Mouse (Mus musculus): ENCODE results near the gene Cables2.
A peak's percentile ranks its signal among the peaks of the same experiment; 100 is the strongest.
"Not testable (repeated sequence)": the region's sequence is repeated elsewhere in the genome, so short reads cannot be mapped to it uniquely, and the experiment has no call there.

The Cables2 gene

DNA sequence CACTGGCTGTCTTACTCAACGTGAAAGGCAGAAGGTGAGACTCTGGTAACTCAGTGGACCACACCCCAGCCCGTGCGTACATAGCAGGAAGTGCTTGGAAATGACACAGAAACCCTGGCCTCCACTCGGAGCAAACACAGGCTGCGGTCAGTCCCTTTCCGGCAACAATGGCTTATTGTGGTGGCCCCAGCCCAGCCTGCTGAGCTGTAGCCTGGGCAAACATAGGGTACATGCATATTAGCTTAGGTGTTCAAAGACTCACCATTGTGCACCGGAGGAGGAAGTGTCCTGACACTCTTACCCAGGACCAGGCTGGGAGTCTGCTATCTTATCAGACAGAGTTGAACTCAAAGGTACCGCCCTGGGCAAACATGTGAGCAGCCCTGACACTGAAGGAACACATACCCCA, 3.6 kb upstream of the Cables2 start:
- DNase-seq: no peak

DNA sequence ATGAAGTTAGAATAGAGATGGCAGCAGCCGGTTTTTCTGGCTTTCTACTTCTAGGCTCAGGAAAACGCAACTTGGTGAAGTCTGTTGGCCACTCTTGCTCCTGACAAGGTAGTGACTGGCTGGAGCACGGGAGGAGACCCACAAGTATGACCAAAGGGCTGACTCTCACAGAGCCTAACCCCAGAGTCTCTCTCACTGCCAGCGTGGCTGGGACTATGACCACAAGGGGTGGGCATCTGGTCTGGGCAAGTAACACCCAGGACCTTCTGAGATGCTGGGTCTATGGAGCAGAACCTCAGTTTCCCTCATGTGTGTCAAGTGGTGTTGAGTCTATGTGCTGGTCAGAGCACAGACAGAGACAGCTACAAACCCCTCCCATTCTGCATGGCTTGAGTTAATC, 3.1 kb upstream of the Cables2 start:
- DNase-seq: no peak

DNA sequence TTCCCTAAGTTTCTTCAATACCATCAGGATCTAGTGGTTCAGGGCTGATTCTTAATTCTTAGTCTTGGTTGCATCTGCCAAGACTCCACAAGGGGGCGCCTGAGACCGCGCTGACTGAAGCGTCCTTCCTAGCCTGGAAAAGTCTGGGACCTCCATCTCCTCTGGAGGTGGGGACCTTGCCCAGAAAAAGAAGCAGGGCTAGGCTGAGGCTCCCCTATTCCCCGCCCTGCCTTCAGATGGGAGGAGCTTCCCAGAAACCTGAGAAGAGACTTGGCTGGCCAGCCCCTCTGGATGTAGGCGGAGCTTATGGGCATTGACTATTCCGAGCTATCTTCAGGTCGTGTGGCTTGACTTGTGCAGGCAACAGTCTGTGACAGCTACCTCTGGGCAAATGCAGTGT, 2.5 kb upstream of the Cables2 start:
- DNase-seq: peak; percentile 91

DNA sequence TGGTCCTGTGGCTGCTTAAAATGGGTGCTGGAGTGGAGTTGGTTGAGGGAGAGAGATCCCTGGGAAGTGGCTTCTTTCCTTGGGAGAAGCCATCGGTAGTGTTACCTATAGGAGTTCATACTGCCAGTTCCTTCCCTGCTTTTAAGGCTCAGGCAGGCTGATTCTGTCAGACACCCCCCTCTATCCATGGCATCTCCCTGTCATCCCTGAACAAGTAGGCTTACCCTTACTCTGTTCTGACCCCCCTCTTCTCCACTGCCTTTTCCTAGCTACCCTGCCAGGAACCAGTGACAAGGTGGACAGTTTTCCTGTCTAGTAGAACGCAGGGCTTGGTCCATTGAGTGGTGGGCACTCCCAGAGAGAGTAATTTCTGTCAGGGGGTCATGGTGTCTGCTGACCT, 1.2 kb upstream of the Cables2 start:
- DNase-seq: no peak

DNA sequence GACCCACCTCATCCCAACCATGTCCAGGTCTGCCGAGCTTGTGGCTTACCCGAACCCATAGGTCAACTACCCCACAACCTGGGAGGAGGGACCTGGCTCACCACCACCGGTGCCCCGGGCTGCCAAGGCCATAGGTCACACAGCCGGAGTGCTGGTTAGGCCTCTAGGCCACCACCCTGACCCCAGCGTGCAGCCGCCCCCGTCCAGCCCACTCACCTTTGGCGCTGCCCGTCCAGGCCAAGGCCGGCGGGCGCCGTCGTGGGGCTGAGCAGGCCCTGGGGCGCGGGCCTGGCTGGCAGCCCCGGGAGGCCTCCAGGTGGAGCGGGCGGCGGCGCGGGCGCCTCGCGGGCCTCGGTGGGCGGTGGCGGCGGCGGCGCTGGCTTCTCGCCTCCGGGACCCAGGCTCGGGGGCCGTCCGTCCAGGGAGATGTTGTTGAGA, 393 bp downstream of the Cables2 start:
- peak; percentile 62 for DNase-seq

DNA sequence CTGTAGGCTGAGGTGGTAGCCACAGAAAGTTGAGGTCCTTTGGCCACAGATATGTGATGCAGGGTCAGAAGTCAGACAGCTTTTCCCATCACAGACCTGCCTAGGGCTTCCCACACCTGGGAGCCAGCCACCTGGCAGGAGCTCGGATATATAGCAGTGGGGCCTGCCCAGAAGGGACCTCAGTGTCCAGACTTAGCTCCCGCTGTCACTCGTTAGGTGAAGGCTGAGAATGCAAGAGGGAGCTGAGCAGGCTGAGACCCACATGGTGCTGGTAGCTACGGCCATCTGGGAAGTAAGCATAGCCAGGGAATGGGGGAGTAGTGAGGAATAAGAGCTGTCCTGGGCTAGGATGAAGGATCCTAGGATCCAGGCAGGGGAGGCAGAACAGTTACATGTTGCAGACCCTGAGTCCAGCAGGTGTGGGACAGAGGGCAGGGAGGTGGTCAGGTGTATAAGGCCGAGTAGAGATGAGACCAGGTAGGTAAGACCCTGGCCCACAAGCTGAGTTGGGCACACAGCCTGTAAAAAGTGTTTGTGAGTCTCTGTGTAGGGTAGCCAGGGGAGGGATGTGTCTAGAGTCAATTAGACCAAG, 1.4 kb downstream of the Cables2 start:
- DNase-seq: no peak

DNA sequence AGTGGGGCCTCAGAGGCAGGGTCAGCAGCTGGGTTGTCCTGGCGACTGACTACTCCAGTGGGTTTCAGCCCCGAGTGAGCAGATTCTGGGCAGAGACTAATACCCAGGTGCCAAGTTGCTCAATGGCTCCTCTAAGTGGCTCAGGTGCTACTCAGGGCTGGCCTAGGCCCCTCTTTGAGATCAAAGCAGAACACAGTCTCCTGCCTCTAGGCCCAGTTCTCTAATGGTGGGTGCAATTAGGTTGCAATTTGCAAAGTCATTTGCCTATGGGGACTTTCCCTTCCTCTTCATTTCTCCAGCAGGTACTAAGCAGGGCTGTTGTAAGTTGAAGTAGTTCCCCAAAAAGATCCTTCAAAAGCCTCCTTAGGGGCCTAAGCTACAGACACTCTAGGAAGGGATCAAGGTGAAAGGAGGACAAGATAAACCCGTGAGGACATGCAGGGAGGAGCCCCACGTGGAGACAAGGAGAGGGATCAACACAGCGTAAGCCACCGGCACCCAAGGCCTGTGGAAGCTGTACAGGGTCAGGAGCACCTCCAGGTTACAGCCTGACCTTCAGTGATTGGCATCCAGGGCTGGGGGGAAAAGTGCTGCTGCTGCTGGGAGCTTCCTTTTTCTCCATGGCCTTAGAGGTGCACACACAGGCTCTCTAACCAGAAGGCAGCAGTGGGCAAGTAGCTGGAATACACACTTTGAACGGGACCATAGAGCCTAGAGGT, 2.6 kb downstream of the Cables2 start:
- DNase-seq: no peak

DNA sequence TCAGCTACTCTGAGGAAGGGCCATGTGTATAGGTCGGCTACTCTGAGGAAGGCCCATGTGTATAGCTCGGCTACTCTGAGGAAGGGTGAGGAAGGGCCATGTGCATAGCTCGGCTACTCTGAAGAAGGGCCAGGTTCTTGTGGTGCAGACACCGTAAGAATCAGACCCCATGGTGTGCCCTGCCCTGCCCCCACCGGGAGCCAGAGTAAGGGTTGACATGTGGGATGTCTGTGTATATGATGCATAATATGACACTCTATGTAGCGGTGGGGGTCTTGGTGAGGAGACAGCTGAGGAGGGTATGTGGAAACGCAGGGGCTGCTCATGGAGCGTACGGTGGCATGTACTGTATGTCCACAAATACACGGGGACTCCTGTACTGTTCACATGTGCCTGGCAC, 4.0 kb downstream of the Cables2 start:
- DNase-seq: no peak

DNA sequence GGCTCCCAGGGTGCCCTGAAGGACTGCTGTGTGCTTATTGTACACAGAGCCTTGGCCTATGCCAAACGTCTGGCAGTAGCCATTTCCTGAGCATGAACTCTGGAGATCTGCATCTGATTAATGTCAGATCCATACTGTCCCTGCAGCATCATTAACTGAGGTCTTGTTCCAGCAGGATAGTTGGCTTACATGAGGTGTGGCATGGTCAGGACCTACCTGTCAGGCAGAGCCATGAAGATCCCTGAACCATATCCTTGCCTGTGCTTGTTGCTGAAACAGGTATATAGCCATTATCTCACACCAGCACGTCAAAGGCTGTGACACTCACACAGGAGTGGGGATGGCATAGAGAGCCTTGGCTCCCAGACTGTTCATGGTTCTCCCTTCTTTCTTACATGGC, 5.3 kb downstream of the Cables2 start:
- no peak for DNase-seq

DNA sequence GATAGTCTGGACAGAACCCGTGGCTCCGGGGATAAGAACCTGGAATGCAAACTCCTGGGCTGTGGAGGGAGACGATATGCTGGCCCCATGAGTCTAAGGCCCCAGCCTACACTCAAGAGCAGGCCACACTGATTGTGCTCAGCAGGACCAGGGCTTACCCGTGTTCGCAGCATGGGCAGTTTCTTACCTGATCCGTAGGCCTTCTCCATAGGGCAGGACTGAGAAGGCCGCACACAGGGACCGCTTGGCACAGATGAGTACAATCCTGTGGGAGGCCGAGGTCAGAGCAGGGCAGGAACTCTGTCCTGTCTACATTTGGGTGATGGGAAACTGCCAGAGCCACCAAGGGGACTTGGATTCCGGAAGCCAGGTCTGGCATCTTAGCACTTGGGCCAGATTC, 10.4 kb downstream of the Cables2 start:
- DNase-seq: no peak

DNA sequence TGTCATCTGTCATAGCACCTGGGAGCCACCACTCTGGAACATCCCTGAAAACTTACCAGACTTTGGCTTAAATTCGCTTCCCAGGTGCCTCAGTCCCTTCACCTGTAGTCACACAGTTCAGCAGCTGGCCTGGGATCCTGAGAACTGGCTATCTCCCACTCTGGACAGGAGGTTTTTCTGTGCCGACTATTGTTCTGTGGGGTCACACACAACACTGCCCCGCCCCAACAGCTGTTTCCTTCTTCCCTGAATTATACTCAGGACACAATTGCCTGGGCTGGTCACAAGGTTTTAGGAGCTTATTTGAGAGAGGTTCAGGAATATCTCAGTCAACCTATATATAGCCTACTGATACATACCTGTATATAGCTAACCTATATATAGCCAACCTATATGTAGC, 10.9 kb downstream of the Cables2 start:
- DNase-seq: peak; percentile 67

DNA sequence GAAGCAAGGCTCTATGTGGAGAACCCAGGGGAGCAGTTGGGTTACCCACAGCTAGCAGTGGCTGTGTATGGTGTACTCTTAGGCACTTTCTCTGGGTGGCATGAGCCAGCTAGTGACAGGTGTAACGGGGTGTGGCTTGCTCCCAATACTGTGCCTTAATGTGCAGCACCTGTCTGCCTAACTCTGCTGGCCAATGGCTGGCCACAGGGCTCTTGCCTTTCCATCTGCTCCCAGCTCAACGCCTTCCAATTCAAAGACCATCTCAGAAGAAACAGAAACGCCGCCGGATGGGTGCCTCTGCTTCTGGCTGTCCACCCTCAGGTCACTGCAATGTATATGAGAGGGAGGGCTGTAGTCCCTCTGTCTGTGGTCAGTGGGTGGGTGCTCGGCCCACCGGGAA, 11.4 kb downstream of the Cables2 start:
- DNase-seq: no peak

DNA sequence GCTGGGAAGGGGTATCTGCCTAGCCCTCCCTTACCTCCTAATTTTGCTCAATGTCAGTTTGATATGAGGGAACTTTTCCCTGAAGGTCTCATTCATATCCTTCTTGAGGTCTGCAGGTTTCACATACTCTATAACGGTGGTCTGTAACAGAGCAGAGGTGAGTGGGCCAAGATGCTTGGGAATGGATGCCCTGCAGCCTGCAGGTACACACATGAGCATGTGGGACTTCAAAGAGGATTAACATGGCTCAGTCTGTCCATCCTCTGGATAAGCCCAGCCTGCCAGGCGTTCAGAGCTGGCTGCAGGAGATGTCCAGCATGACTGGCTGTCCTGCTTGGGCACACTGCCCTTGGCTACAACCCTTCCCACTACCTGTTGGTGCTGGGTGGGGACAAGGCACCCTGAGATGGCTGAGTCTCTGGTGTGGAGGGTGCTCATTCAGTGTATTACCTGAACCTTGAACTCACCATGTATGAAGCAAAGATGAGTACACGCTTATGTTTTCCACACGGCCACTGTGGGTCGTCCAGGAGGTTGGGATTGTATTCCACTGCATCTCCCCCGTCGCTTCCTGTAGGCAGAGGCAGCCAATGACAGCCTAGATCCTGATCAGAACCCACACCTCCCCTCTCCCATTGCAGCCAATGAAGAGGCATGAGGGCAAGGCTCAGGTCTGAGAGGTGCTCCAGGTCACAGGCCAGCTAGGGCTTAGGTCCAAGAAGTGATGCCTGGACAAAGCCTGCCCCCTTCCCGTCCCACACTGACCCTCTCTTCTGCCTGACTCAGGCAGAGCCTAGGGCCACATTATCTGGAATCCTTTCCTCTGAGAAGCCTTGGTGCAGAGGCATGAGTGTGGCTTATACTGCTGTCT, 12.5 kb downstream of the Cables2 start:
- no peak for DNase-seq

DNA sequence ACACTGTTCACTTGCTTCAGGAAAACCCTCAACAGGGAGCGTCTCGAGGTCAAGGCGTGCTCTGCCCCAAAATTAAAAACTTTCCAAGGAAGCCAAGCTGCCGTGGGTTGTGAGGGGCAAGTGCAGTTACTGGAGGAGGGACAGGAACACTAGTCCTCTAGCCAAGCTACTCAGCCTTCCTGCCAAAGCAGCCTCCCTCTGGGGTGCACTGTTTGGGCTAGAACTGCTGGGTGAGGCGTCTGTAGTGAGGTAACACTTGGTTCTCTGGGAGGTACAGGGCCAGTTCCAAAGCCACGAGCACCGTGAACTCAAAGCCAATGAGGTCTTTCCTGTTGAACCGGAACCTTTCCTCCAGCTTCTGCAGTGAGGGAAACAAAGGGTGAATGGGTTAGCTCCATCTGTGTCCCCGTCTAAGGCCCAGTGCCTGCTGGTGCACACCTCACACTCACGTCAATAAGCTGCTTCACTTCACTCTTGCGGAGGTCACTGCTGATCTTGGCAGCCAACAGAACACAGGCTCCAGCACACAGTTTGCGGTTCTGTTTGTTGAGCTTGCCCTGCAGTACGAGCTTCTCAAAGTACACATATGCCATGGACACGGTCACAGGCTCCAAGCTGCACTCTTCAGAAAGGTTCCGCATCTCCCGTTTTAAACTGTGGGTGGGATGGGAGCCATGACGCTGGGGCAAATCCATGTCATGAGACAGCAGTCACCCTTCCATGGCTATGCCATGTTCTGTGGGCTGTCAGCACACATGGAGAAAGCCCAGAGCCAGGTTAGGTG, 13.3 kb downstream of the Cables2 start:
- not testable (repeated sequence) for DNase-seq

DNA sequence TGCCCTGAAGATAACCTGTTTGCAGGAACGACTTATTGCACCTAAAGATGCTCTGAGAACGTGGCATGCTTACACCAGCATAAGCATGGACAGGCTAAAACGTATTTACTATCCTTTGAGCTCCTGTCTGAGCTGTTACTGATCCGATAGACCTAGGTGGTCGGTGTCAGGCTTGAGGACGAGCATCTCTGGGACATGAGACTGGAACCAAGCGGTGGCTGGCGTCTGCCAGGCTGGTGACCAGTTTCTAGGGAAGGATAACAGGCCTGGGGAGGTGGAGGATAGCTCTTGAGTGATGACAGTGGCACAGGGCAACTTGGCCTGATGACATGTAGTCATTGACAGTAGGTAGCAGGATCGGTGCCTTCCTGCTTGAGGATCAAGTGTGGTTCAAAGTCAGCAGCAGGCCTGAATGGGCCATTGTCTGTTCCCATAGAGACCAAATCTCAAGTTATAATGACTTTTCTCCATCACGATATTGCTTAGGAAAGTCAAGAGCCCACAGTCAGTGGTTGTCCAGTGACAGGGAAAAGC, 14.3 kb downstream of the Cables2 start:
- DNase-seq: not testable (repeated sequence)

DNA sequence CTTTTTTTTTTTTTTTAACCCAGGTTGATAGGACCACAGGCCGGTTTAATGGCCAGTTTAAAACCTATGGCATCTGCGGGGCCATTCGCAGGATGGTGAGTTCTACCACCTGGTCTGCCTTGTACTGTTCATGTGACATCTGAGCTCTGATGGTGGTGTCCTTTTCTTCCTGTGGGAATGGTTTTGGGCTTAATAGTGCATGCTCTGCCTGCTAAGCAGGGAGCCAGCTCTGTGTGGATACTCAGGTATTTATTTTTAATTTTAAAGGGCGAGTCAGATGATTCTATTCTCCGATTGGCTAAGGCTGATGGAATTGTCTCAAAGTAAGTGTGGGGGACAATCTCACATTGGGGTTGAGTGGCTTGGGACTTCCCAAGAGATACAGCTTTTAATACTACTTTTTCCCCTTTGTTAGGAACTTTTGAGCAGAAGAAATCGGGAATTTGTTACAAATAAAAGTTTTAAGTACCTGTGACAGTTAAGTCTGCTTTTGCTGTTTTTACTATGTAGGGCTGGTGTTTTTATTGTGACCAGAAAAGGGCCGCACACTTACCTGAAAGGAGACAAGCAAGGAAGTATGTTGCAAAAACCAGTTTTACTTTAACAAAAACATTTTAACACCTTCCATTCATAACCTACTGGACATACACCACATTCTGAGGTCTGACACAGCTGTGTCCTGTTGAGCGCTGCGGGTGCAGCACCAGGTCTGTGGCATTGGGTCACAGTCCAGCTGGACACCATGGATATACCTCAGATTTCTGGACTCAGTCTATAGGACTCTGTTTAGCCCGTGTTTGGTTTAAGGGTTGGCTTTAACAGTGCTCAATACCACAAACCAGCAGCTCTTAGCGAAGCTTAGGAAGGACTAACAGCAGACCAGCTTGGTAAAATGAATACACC, 15.1 kb downstream of the Cables2 start:
- DNase-seq: no peak

DNA sequence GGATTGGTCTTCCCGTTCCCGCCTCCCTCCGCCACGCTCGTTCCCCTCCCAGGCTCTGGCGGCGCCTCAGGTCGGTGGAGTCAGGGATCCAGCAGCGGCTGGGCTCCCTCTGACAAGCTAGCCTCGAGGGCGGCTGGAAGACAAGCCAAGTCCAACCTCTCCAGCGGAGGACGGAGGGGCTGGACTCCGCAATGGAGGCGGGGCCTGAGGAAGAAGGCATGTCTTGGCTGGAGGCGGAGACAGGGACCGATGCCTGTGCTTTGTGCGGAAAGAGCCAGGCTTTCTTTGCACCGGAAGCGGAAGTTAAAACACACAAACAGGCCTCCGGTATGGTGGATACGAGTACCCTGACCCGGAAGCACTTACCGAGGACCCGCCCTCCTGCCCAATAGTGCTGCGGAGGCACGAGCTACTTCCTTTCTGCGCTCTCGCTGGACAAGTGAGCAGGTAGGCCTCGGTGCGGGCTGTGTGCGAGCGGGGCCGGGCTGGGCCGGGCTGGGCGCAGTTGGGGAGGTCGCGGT, 16.2 kb downstream of the Cables2 start, which contains the start of gene Rps21:
TSS of gene Rps21 (plus strand) at position 377 of the 521 bp plus-strand sequence.
- peak; percentile 98 for DNase-seq

DNA sequence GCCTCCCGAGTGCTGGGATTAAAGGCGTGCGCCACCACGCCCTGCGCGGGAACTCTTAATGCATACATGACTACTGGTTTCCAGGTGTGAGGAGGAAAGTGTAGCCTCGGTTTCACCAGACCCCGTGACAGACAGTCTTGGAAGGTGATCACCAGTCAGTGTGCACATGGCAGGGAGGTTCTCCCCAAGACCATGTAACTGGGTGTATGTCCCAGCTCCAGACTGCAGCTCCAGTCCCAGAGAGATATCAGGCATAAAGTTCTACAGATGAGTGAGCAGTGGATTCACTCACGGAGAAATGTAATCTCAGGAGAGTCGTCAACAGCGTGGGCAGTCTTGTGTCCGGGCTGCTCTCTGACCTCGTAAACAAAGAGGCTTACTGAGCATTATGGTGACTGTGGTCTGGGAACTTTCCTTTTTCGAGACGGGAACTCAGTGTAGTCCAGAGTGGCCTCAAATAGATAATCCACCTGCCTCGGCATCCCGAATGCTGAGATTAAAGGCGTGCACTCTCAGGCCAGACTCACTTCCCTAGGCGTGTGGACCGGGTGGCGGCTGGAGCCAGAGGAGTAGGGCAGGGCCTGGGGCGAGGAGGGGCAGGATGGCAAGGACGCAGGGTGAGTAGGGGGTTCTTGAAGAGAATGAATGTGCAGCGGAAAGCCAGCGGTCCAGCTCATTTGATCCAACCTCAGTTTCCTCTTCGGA, 16.8 kb downstream of the Cables2 start:
- DNase-seq: no peak

DNA sequence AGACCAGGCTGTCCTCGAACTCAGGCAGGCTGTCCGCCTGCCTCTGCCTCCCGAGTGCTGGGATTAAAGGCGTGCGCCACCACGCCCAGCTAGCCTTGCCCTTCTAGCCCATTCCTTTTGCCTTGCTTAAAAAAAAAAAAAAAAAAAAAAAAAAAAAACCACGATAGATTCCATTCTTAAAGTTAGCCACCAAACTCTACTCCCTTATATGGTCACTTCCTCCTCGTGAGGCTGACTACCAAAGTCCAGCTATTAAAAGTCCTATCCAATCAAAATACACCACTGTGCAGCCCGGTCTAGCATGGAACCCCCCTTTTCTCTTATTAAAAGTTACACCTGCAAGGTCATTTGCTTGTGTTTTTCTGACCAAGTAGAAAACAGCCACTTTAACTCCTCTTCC, 17.6 kb downstream of the Cables2 start:
- DNase-seq: peak; percentile 11

DNA sequence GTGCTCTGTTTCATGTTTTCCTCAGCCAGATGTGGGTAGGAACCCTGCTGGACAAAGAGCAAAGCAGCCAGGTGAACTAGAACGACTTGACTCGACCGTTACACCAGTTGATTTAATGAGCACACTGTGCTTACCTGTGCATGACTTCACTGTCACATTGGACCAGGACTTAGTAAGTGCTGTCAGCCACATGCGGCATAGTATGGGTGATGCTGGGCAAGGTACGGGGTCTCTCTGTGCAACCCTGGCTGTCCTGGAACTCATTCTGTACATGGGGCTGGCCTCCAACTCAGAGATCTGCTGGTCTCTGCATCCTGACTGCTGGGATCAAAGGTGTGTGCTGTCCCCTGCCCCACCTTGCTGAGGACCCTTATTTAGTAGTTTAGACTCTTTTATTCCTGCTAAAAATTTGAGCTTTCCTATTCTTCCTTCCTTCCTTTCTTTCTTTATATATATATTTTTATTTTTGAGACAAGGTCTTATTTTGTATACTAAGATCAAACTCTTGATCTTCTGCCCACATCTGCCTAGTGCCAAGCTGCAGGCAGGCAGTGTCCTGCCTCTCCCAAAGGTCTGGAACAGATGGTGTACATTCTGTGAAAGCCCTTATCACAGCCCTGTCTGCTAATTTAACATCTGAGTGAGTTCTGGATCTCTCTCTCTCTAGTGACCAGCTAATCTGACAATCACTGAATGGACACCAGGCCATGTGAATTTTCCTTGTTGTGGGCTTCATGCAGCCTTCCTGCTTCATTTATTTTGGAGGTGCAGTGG, 18.7 kb downstream of the Cables2 start:
- peak; percentile 7 for DNase-seq
